Mouse (Mus musculus) gastrocnemius, postnatal 14 days (tissue): ENCODE data around the gene Ckap2l. TPM values are rescaled to one million over a fixed set of nuclear protein-coding genes. Genes with fewer than 3 reads are reported as not detected.

Experiments used
- DNase-seq: peaks from one replicate; pipeline ENCODE4 v3.0.0; 2021; ENCODE audit warnings: mixed read lengths
- intact Hi-C: fragments of 180-260 bp; cut with DNase I; formaldehyde crosslinking; loops from one replicate; pipeline ENCODE4 v1.15.1; 2025; ENCODE audit warnings: low total_unique reads
- total RNA-seq, 2 experiments: library from RNA; stranded (reverse); gene quantifications; 2 replicates each; pipeline ENCODE4 v1.2.3; 2021

The Ckap2l gene
- total RNA-seq, 2 experiments from 2014 or later = 2.8 to 3.3 TPM

GRCm38 (mm10) chr2:129269161-129269643 is 27.8 kb downstream of the Ckap2l start:
- intact Hi-C loops = no loop called here
- no peak for DNase-seq

GRCm38 (mm10) chr2:129267738-129268137 is 29.3 kb downstream of the Ckap2l start:
- intact Hi-C loops = no loop called here
- no peak for DNase-seq

- DNase-seq = no peak
- intact Hi-C loops = no loop called here
Measured at GRCm38 (mm10) chr2:129265316-129265715, 31.7 kb downstream of the Ckap2l start.

GRCm38 (mm10) chr2:129263073-129263472 is 33.9 kb downstream of the Ckap2l start:
- DNase-seq = no peak
- intact Hi-C loops = no loop called here

- DNase-seq = no peak
- intact Hi-C loops = no loop called here
Measured at GRCm38 (mm10) chr2:129261151-129261794, 35.7 kb downstream of the Ckap2l start.

GRCm38 (mm10) chr2:129260646-129261045 is 36.4 kb downstream of the Ckap2l start:
- intact Hi-C loops = no loop called here
- no peak for DNase-seq

GRCm38 (mm10) chr2:129258475-129259211 is 38.4 kb downstream of the Ckap2l start:
- peak; percentile 41 for DNase-seq
- intact Hi-C loops = loop anchor here (5.0 to 10.0 kb wide), 2 partner anchors 221 to 314 kb away; partner anchors contain the start of gene Zc3h8

- intact Hi-C loops = loop anchor here (5.0 to 10.0 kb wide), 2 partner anchors 221 to 313 kb away; partner anchors contain the start of gene Zc3h8
- no peak for DNase-seq
Measured at GRCm38 (mm10) chr2:129258056-129258455, 39.0 kb downstream of the Ckap2l start.

- no peak for DNase-seq
- intact Hi-C loops = loop anchor here (2.0 to 10.0 kb wide), 3 partner anchors 81 to 311 kb away; partner anchors contain the start of gene Zc3h8
Measured at GRCm38 (mm10) chr2:129256006-129256405, 41.0 kb downstream of the Ckap2l start.

- no peak for DNase-seq
- intact Hi-C loops = loop anchor here (10.0 kb wide), 1 partner anchor 309 kb away; the partner anchor contains the start of gene Zc3h8
Measured at GRCm38 (mm10) chr2:129254076-129254475, 42.9 kb downstream of the Ckap2l start.

- no peak for DNase-seq
- intact Hi-C loops = loop anchor here (10.0 kb wide), 1 partner anchor 309 kb away; the partner anchor contains the start of gene Zc3h8
Measured at GRCm38 (mm10) chr2:129253631-129253970, 43.4 kb downstream of the Ckap2l start.

GRCm38 (mm10) chr2:129252836-129253630 is 44.0 kb downstream of the Ckap2l start:
- no peak for DNase-seq
- intact Hi-C loops = loop anchor here (10.0 kb wide), 1 partner anchor 308 kb away; the partner anchor contains the start of gene Zc3h8

GRCm38 (mm10) chr2:129249321-129249720 is 47.7 kb downstream of the Ckap2l start:
- intact Hi-C loops = no loop called here
- no peak for DNase-seq

- intact Hi-C loops = no loop called here
- DNase-seq = no peak
Measured at GRCm38 (mm10) chr2:129247707-129248121, 49.3 kb downstream of the Ckap2l start.

- intact Hi-C loops = no loop called here
Measured at GRCm38 (mm10) chr2:129246924-129247323, 50.1 kb downstream of the Ckap2l start.

GRCm38 (mm10) chr2:129246436-129246835 is 50.6 kb downstream of the Ckap2l start:
- intact Hi-C loops = no loop called here
- no peak for DNase-seq

More at GRCm38 (mm10) chr2:129246924-129247323, 50.1 kb downstream of the Ckap2l start:
- DNase-seq = no peak

GRCm38 (mm10) chr2:129245618-129246017 is 51.4 kb downstream of the Ckap2l start:
- intact Hi-C loops = no loop called here

GRCm38 (mm10) chr2:129244446-129245120 is 52.4 kb downstream of the Ckap2l start:
- intact Hi-C loops = no loop called here

More at GRCm38 (mm10) chr2:129245618-129246017, 51.4 kb downstream of the Ckap2l start:
- DNase-seq = no peak

GRCm38 (mm10) chr2:129243786-129244185 is 53.2 kb downstream of the Ckap2l start:
- DNase-seq = no peak
- intact Hi-C loops = no loop called here

More at GRCm38 (mm10) chr2:129244446-129245120, 52.4 kb downstream of the Ckap2l start:
- DNase-seq = peak; percentile 50
